In genomic region chr11:87010476-87010875, GRCm38 (mm10) we compare ENCODE assay signal across 8 mouse cellular contexts. TPM values are rescaled to one million over a fixed set of nuclear protein-coding genes. Genes with fewer than 3 reads are reported as not detected.
A peak's percentile ranks its signal among the peaks of the same experiment; 100 is the strongest.
DNase-seq lines count a peak whose midpoint lies in the region; ATAC-seq lines count a peak whose summit lies in the region.

No protein-coding gene starts in this region.

- peaks cover 23% of the 10 kb centered on the region; the same call in 1 of the 2 replicates for H3K4me1 ChIP-seq in embryonic facial prominence, embryonic 10.5 days
- peaks cover 5% of the 10 kb centered on the region for H3K4me1 ChIP-seq in hindbrain, embryonic 12.5 days
- peaks cover 9% of the 10 kb centered on the region for H3K4me1 ChIP-seq in midbrain, embryonic 13.5 days (replicated peaks)

- DNase-seq in left cerebral cortex, adult 11 months (ENCODE audit: low spot score): peak; percentile 68
- DNase-seq in left cerebral cortex, adult 8-10 months (ENCODE audit: low spot score in 2 of 2): no peak
- DNase-seq in embryonic facial prominence, embryonic 10.5 days (ENCODE audit: low spot score): peak; percentile 62
- peak; percentile 56 to 72 for DNase-seq in layer of hippocampus, postnatal 10 days (ENCODE audit: low spot score in 2 of 2)
- peak; percentile 45 for DNase-seq in thymus, postnatal 14 days

- H3K4me3 ChIP-seq in embryonic facial prominence, embryonic 10.5 days: no peak overlapping the region
- no peak overlapping the region for H3K4me3 ChIP-seq in hindbrain, embryonic 12.5 days
- H3K4me3 ChIP-seq in midbrain, embryonic 13.5 days (replicated peaks): no peak overlapping the region

- H3K27ac ChIP-seq in embryonic facial prominence, embryonic 10.5 days (replicated peaks): no peak overlapping the region
- no peak overlapping the region for H3K27ac ChIP-seq in hindbrain, embryonic 12.5 days
- H3K27ac ChIP-seq in midbrain, embryonic 13.5 days: no peak overlapping the region

- no peak overlapping the region for H3K9ac ChIP-seq in hindbrain, embryonic 12.5 days
- H3K9ac ChIP-seq in midbrain, embryonic 13.5 days (replicated peaks): no peak overlapping the region

- H3K9me3 ChIP-seq in embryonic facial prominence, embryonic 10.5 days: no peaks in the 10 kb centered on the region
- no peaks in the 10 kb centered on the region for H3K9me3 ChIP-seq in hindbrain, embryonic 12.5 days (replicated peaks)
- H3K9me3 ChIP-seq in midbrain, embryonic 13.5 days: no peaks in the 10 kb centered on the region

- H3K4me2 ChIP-seq in hindbrain, embryonic 12.5 days (replicated peaks): no peak overlapping the region
- H3K4me2 ChIP-seq in midbrain, embryonic 13.5 days (replicated peaks): no peak overlapping the region

- no peaks in the 10 kb centered on the region for H3K27me3 ChIP-seq in embryonic facial prominence, embryonic 10.5 days (replicated peaks; ENCODE audit: low read depth, poor library complexity, severe bottlenecking)
- H3K27me3 ChIP-seq in hindbrain, embryonic 12.5 days: no peaks in the 10 kb centered on the region
- no peaks in the 10 kb centered on the region for H3K27me3 ChIP-seq in midbrain, embryonic 13.5 days

- 23% methylated on average over 9 of the region's 9 CpGs for WGBS in embryonic facial prominence, embryonic 10.5 days
- 27% methylated on average over 9 of the region's 9 CpGs for WGBS in hindbrain, embryonic 12.5 days
- 24% methylated on average over 9 of the region's 9 CpGs for WGBS in midbrain, embryonic 13.5 days

- no peaks in the 10 kb centered on the region for H3K36me3 ChIP-seq in embryonic facial prominence, embryonic 10.5 days (replicated peaks)
- no peaks in the 10 kb centered on the region for H3K36me3 ChIP-seq in hindbrain, embryonic 12.5 days
- H3K36me3 ChIP-seq in midbrain, embryonic 13.5 days: no peaks in the 10 kb centered on the region

- peak; percentile 36 for ATAC-seq in activated CD4-positive, CD25-positive, alpha-beta regulatory T cell, adult 4 months
- peak; percentile 66; the same call in 1 of the 2 replicates for ATAC-seq in hindbrain, embryonic 12.5 days (ENCODE audit: low FRiP score)
- ATAC-seq in midbrain, embryonic 13.5 days: peak; percentile 56

RNA-seq across cellular contexts. Expression of gene Ypel2, which starts 17.0 kb away (rescaled TPM):
- 10 to 100 TPM; 44.2 to 53.3 (median 48.8) TPM for total RNA-seq in left cerebral cortex, adult 8-10 months (2022)
- polyA plus RNA-seq in activated CD4-positive, CD25-positive, alpha-beta regulatory T cell, adult 4 months (2017; shearing (Covaris generic)): 1 to 10 TPM; 5.0 to 8.5 TPM
- 4.2 and 5.4 TPM in 2 replicates for polyA plus RNA-seq in embryonic facial prominence, embryonic 10.5 days (2016; fragmentation: Nextera tagmentation; extraction: Ambion mirVana)
- polyA plus RNA-seq in hindbrain, embryonic 12.5 days (2016; fragmentation: Nextera tagmentation; extraction: Ambion mirVana): 9.6 TPM in 2 replicates
- total RNA-seq in layer of hippocampus, postnatal 10 days (2021): 1 to 10 TPM; 7.4 to 8.6 TPM
- 8.5 and 10.2 TPM in 2 replicates for polyA plus RNA-seq in midbrain, embryonic 13.5 days (2015; fragmentation: Nextera tagmentation; extraction: Ambion mirVana)

Comparison
In these comparisons a context has a peak if more than half of its experiments do, and no peak if none do; other contexts are left out.
1. DNase-seq: peak in left cerebral cortex, adult 11 months (single experiment), embryonic facial prominence, embryonic 10.5 days (single experiment), layer of hippocampus, postnatal 10 days (2 of 2) and thymus, postnatal 14 days (single experiment); none in left cerebral cortex, adult 8-10 months (0 of 2).
2. Peak in every context shown above with its lines, with median percentiles within 50 percentile points of each other: ATAC-seq.